Mouse (Mus musculus) ovary, adult 10 weeks (tissue): ENCODE data around the gene Pdcd2l. TPM values are rescaled to one million over a fixed set of nuclear protein-coding genes. Genes with fewer than 3 reads are reported as not detected.

Experiments used
- polyA plus RNA-seq: library from polyadenylated mRNA; stranded (reverse); fragments of 350-450 nt; fragmentation: Illumina TruSeq; extraction: RNeasy Lipid Tissue Mini Kit (QIAGEN cat#74804); gene quantifications from one replicate; pipeline ENCODE4 v1.2.3, GENCODE M21; 2014

Pdcd2l gene
- 5.4 TPM for polyA plus RNA-seq

DNA sequence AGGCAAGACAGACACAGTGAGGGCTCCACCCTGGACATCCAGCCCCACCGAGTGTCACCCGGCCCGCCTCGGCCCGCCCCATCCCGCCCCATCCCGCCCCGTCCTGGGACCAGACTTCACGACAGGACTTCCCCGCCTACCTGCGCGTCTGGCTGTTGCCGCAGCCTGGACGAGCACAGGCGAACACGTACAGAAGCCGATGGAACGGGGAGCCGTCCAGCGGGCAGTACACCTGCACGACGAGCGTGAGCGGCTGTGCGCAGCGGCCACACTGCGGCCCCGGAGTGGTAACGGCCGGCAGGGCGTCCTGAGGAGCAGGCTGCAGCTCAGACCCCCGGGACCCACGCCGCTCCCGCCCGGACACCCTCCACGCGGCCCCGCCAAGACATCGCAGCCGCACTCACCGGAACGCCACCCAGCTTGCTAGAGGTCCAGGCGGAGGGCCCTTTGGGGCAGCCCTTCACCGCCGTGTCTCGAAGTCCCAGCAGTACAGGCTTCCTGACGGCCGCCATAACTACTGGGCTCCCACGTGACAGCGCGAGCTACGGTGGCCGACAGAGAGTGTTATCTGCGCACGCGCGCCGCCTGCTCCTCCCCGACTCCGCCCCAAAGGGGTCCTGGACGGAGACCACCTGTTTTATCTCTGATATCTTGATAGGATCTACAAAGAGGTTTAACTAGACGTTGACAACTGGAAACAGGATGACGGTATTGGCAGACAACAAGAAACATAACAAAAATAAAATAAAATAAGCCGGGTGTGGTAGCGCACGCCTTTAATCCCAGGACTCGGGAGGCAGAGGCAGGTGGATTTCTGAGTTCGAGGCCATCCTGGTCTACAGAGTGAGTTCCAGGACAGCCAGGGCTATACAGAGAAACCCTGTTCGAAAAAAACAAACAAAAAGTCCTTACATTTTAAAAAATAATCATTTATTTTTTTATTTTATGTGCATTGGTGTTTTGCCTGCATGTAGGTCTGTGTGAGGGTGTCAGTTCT is at the start of gene Pdcd2l:
Pdcd2l (minus strand) TSS at position 530 of the 997 bp plus-strand sequence.

DNA sequence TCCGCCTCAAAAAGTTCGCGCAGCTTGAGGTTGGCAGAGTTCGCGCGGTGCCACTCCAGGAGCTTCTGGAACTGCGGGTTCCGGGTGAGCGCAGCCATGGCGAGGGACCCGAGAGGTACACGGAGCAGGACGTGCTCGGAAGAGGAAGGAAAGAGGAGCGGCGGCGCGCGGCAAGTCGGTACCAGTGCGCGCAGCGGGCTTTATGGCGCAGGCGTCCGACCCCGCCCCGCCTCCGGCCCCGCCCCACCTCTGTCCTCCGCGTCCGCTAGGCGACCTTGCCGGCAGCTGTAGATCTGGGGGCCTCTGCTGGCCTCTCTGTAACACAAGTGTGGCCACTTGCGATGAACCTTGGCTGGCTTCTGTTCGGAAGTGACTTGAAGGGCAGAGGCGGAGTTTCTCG is 33.7 kb upstream of the Pdcd2l start, which contains the start of gene Gpi1:
Gpi1 (minus strand) TSS at position 221 of the 400 bp plus-strand sequence.

DNA sequence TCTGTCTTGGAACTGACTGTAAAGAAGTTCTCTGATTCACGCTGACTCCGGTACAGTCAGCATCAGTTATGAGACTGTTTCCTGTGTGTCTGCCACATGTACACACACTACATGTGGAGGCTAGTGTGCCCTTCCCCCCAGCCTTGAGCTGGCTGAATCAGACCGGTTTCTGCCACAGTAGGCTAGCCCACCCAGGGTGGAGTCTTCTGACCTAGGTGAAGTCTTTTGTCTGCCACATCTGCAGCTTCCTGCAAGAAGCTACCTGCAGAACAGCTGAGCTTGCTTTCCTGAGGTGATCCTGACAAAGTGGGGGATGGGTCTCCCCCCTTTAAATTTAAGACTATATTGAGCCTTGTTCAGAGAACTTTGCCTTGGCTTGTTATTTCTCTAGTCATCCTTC is 27.0 kb downstream of the Pdcd2l start, which contains the start of gene Uba2:
Uba2 (minus strand) TSS at position 146 of the 400 bp plus-strand sequence.

Other genes starting within 250 kb of the Pdcd2l start
- not detected for gene Scgb2b27, start 182.7 kb downstream of the Pdcd2l start, polyA plus RNA-seq
- not detected for gene Scgb1b27, start 175.2 kb downstream of the Pdcd2l start, polyA plus RNA-seq
- not detected for gene Scgb1b30, start 101.2 kb downstream of the Pdcd2l start, polyA plus RNA-seq
- 0.68 TPM for gene Wtip, start 63.4 kb downstream of the Pdcd2l start, polyA plus RNA-seq
- 109 TPM for gene Uba2, start 27.1 kb downstream of the Pdcd2l start, polyA plus RNA-seq
- gene Gpi1, start 33.7 kb upstream of the Pdcd2l start, polyA plus RNA-seq = 16.7 TPM
- not detected for gene Gm6096, start 54.4 kb upstream of the Pdcd2l start, polyA plus RNA-seq
- 140 TPM for gene 4931406P16Rik, start 116.9 kb upstream of the Pdcd2l start, polyA plus RNA-seq
- 241 TPM for gene Lsm14a, start 196.7 kb upstream of the Pdcd2l start, polyA plus RNA-seq